Comparison of ENCODE assay signal across 19 mouse cellular contexts in the genomic region with DNA sequence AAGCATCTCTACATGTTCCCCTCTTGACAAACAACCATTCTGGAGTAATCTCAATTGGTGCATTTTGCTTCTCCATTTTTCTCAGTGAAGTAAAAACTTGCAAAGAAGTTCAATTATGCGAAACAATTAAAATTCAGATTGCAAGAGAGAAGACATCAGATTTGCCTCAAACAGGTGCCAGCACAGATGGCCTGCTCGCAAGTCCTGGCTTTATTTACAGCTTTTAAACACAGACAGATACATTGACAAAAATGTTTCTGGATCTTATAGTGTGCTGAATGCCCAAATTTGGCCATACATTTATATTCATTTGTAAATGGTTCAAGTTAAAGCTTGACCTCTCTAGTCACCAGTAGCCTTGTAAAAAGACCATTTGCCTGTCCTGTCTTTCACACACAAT.
A peak's percentile ranks its signal among the peaks of the same experiment; 100 is the strongest.
DNase-seq lines count a peak whose midpoint lies in the region; ATAC-seq and TF ChIP-seq lines count a peak whose summit lies in the region.
"Had no signal": no experiment of that assay in that cellular context is flagged by ENCODE, and none has a peak within 500 bp of the region (broad histone marks: within the 10 kb centered on the region; RNA-seq: fewer than 3 reads in every experiment).

No protein-coding gene starts in this region.

- peaks cover 34% of the 10 kb centered on the region for H3K4me1 ChIP-seq in cerebellum, adult 2 months (ENCODE audit: control insufficient read depth, insufficient read depth, low read length)
- H3K4me1 ChIP-seq in hindbrain, embryonic 14.5 days (replicated peaks; ENCODE audit: control insufficient read depth, insufficient read depth, low read length), result no peaks in the 10 kb centered on the region
- H3K4me1 ChIP-seq: embryonic facial prominence, embryonic 12.5 days; limb, embryonic 15.5 days; neural tube, embryonic 12.5 days had no signal

- no peak for ATAC-seq in hindbrain, embryonic 14.5 days (ENCODE audit: low FRiP score)
- ATAC-seq: hindbrain, embryonic 16.5 days; midbrain, embryonic 16.5 days had no signal

- peak; percentile 18 to 73 for DNase-seq in frontal cortex, postnatal 36 days (ENCODE audit: low spot score in 2 of 2)
- DNase-seq in frontal cortex, postnatal 25 days (ENCODE audit: low spot score in 2 of 2), result no peak
- DNase-seq in cerebellum, adult 2 months, result peak; percentile 77 to 88
- DNase-seq in layer of hippocampus, adult 8-10 months (ENCODE audit: low spot score in 2 of 2), result peak; percentile 47 to 71
- peak; percentile 49 for DNase-seq in right cerebral cortex, postnatal 25 days
- no peak for DNase-seq in hindbrain, embryonic 14.5 days (ENCODE audit: low spot score)
- DNase-seq in lung, postnatal 14 days, result no peak
- DNase-seq in spleen, postnatal 4 days (ENCODE audit: low spot score in 2 of 2), result no peak
- DNase-seq: adrenal gland, postnatal 14 days; kidney, adult 9 months; lung, adult 18-20 months; thymus, postnatal 36 days had no signal

- no peaks in the 10 kb centered on the region for H3K27me3 ChIP-seq in cerebellum, adult 2 months (ENCODE audit: control insufficient read depth, insufficient read depth, low read length)
- no peaks in the 10 kb centered on the region for H3K27me3 ChIP-seq in hindbrain, embryonic 14.5 days (ENCODE audit: control insufficient read depth, insufficient read depth, low read length)
- H3K27me3 ChIP-seq: embryonic facial prominence, embryonic 12.5 days; heart, embryonic 15.5 days; limb, embryonic 15.5 days; neural tube, embryonic 12.5 days had no signal

- no peak for TF ChIP-seq POLR2A in cerebellum, adult 2 months (IDR thresholded peaks at IDR 0.05; ENCODE audit: borderline replicate concordance, insufficient read depth, low read length)

- no peak for TF ChIP-seq CTCF in cerebellum, adult 2 months (IDR thresholded peaks at IDR 0.05; ENCODE audit: borderline replicate concordance, insufficient read depth, low read depth, low read length)

- 12% methylated on average over 2 of the region's 2 CpGs for WGBS in cerebellum, adult 2 months
- WGBS in hindbrain, embryonic 14.5 days, result 92% methylated on average over 2 of the region's 2 CpGs

- H3K4me2 ChIP-seq in hindbrain, embryonic 14.5 days (replicated peaks), result no peak overlapping the region
- H3K4me2 ChIP-seq: embryonic facial prominence, embryonic 12.5 days; heart, embryonic 15.5 days; limb, embryonic 15.5 days; neural tube, embryonic 12.5 days had no signal

- peak overlapping the region; percentile 64; the same call in 1 of the 2 replicates for H3K27ac ChIP-seq in cerebellum, adult 2 months (ENCODE audit: insufficient read depth, low read length)
- H3K27ac ChIP-seq in hindbrain, embryonic 14.5 days, result no peak overlapping the region
- H3K27ac ChIP-seq: embryonic facial prominence, embryonic 12.5 days; heart, embryonic 15.5 days; limb, embryonic 15.5 days; neural tube, embryonic 12.5 days had no signal

- no peak overlapping the region for H3K9ac ChIP-seq in hindbrain, embryonic 14.5 days
- H3K9ac ChIP-seq: embryonic facial prominence, embryonic 12.5 days; heart, embryonic 15.5 days; limb, embryonic 15.5 days; neural tube, embryonic 12.5 days had no signal

- no peaks in the 10 kb centered on the region for H3K36me3 ChIP-seq in hindbrain, embryonic 14.5 days (replicated peaks; ENCODE audit: control insufficient read depth, insufficient read depth)
- H3K36me3 ChIP-seq: embryonic facial prominence, embryonic 12.5 days; G1E; heart, embryonic 15.5 days; limb, embryonic 15.5 days; neural tube, embryonic 12.5 days had no signal

- H3K9me3 ChIP-seq in hindbrain, embryonic 14.5 days (ENCODE audit: control insufficient read depth, low read length), result no peaks in the 10 kb centered on the region
- H3K9me3 ChIP-seq: embryonic facial prominence, embryonic 12.5 days; heart, embryonic 15.5 days; limb, embryonic 15.5 days; neural tube, embryonic 12.5 days had no signal

- no peak overlapping the region for H3K4me3 ChIP-seq in cerebellum, adult 2 months (replicated peaks; ENCODE audit: insufficient read depth, low read depth, low read length)
- no peak overlapping the region for H3K4me3 ChIP-seq in hindbrain, embryonic 14.5 days (replicated peaks; ENCODE audit: low read length)
- H3K4me3 ChIP-seq: embryonic facial prominence, embryonic 12.5 days; heart, embryonic 15.5 days; limb, embryonic 15.5 days; neural tube, embryonic 12.5 days had no signal

Comparison
In these comparisons a context has a peak if more than half of its experiments do, and no peak if none do; other contexts are left out.
1. DNase-seq: peak in frontal cortex, postnatal 36 days (2 of 2), cerebellum, adult 2 months (2 of 2), layer of hippocampus, adult 8-10 months (2 of 2) and right cerebral cortex, postnatal 25 days (single experiment); none in frontal cortex, postnatal 25 days (0 of 2), hindbrain, embryonic 14.5 days (single experiment), lung, postnatal 14 days (single experiment) and spleen, postnatal 4 days (0 of 2).